Mouse (Mus musculus) layer of hippocampus, postnatal 36 days (tissue): Measurements from ENCODE around the gene Ppp1r27. TPM values are rescaled to one million over a fixed set of nuclear protein-coding genes. Genes with fewer than 3 reads are reported as not detected.
"Not testable (repeated sequence)": the region's sequence is repeated elsewhere in the genome, so short reads cannot be mapped to it uniquely, and the experiment has no call there.

Experiments used
- DNase-seq, 2 experiments: peaks; one replicate each; pipeline ENCODE4 v3.0.0; 2022
- total RNA-seq, 2 experiments: library from RNA; stranded (reverse); gene quantifications; 2 replicates each; pipeline ENCODE4 v1.2.3; 2021

Gene Ppp1r27
- not detected for total RNA-seq

- DNase-seq, result no peak
These were observed at the start of gene Ppp1r27 for GRCm38 (mm10) chr11:120550810-120551440. Gene Ppp1r27, minus strand, starts transcription at chr11:120551132.

GRCm38 (mm10) chr11:120600716-120601115 is 49.8 kb upstream of the Ppp1r27 start:
- DNase-seq, result no peak

GRCm38 (mm10) chr11:120598990-120599549 is 48.1 kb upstream of the Ppp1r27 start:
- DNase-seq, result no peak

- DNase-seq, result peak; percentile 90 to 93
These were observed 47.5 kb upstream of the Ppp1r27 start, which contains the start of the genes Alyref and Anapc11 for GRCm38 (mm10) chr11:120598283-120598989. Gene Alyref, minus strand, starts transcription at chr11:120598365. Gene Anapc11, plus strand, starts transcription at chr11:120598421.

GRCm38 (mm10) chr11:120597240-120598235 is 46.6 kb upstream of the Ppp1r27 start:
- no peak for DNase-seq

GRCm38 (mm10) chr11:120588531-120588930 is 37.6 kb upstream of the Ppp1r27 start:
- no peak for DNase-seq

- no peak for DNase-seq
These were observed 33.0 kb upstream of the Ppp1r27 start for GRCm38 (mm10) chr11:120583937-120584336.

GRCm38 (mm10) chr11:120582982-120583293 is 32.0 kb upstream of the Ppp1r27 start:
- not testable (repeated sequence) for DNase-seq

- DNase-seq, result no peak
These were observed 31.5 kb upstream of the Ppp1r27 start for GRCm38 (mm10) chr11:120582268-120582981.

GRCm38 (mm10) chr11:120581490-120582267 is 30.7 kb upstream of the Ppp1r27 start, which contains the start of gene Arhgdia:
Gene Arhgdia, minus strand, starts transcription at chr11:120581624.
- peak; percentile 90 for DNase-seq

- DNase-seq, result peak; percentile 26 to 37
These were observed 30.0 kb upstream of the Ppp1r27 start for GRCm38 (mm10) chr11:120580871-120581331.

GRCm38 (mm10) chr11:120580190-120580589 is 29.3 kb upstream of the Ppp1r27 start:
- DNase-seq, result no peak

GRCm38 (mm10) chr11:120579316-120580107 is 28.6 kb upstream of the Ppp1r27 start:
- DNase-seq, result peak; percentile 67 to 69

- no peak for DNase-seq
These were observed 27.8 kb upstream of the Ppp1r27 start for GRCm38 (mm10) chr11:120578694-120579243.

- DNase-seq, result no peak
These were observed 27.2 kb upstream of the Ppp1r27 start for GRCm38 (mm10) chr11:120578024-120578693.

- DNase-seq, result no peak
These were observed 26.5 kb upstream of the Ppp1r27 start for GRCm38 (mm10) chr11:120577211-120578023.

GRCm38 (mm10) chr11:120576365-120576981 is 25.5 kb upstream of the Ppp1r27 start:
- no peak for DNase-seq

GRCm38 (mm10) chr11:120575940-120576339 is 25.0 kb upstream of the Ppp1r27 start:
- DNase-seq, result no peak
